Mouse (Mus musculus) stomach, embryonic 16.5 days (tissue): ENCODE measurements at regions not wholly inside any gene's neighbourhood (a gene's known extent, or its start where the extent isn't known, plus 50 kb on each side); places are given as distances from the start of the nearest gene placed in this dataset.

Experiments used
- ATAC-seq: fragments of 200-750 bp; cut with Nextera tagmentation; 2 replicates; pipeline ENCODE4 v1.8.0; 2017; ENCODE audit warnings: moderate number of reproducible peaks, moderate TSS enrichment; ENCODE audit not compliant: insufficient read depth, low FRiP score
- H3K27ac ChIP-seq: fragments of 300-500 bp; sonication (generic); 2 replicates; pipeline ENCODE4 v1.5.1; 2014; ENCODE audit warnings: low read length
- H3K27me3 ChIP-seq: fragments of 300-500 bp; sonication (generic); 2 replicates; pipeline ENCODE4 v1.6.1; 2014; ENCODE audit warnings: low read length, control low read depth, mixed read lengths; ENCODE audit not compliant: control insufficient read depth, insufficient read depth
- H3K36me3 ChIP-seq: fragments of 300-500 bp; sonication (generic); 2 replicates; pipeline ENCODE4 v1.6.1; 2014; ENCODE audit warnings: low read length; ENCODE audit not compliant: control insufficient read depth, insufficient read depth
- H3K4me1 ChIP-seq: fragments of 300-500 bp; sonication (generic); 2 replicates; pipeline ENCODE4 v1.6.1; 2014; ENCODE audit warnings: low read length, control low read depth, mixed read lengths; ENCODE audit not compliant: control insufficient read depth, insufficient read depth
- H3K4me2 ChIP-seq: fragments of 300-500 bp; sonication (generic); 2 replicates; pipeline ENCODE4 v1.6.1; 2014; ENCODE audit warnings: low read depth, low read length, mixed read lengths
- H3K4me3 ChIP-seq: fragments of 300-500 bp; sonication (generic); replicated peaks from 2 replicates; pipeline ENCODE4 v1.5.1; 2014; ENCODE audit warnings: mild to moderate bottlenecking, low read length
- H3K9ac ChIP-seq: fragments of 300-500 bp; sonication (generic); 2 replicates; pipeline ENCODE4 v1.6.1; 2014; ENCODE audit warnings: low read length
- H3K9me3 ChIP-seq: fragments of 300-500 bp; sonication (generic); replicated peaks from 2 replicates; pipeline ENCODE4 v1.6.1; 2016; ENCODE audit warnings: low read length, control low read depth; ENCODE audit not compliant: control insufficient read depth
- WGBS: fragments of 180-500 bp; shearing (Covaris S2); extraction: QIAGEN DNeasy Blood & Tissue Kit; methylation state at CpG from one replicate; pipeline ENCODE4 v1.1.7; 2014; 5-methylcytosine and 5-hydroxymethylcytosine counted together

DNA sequence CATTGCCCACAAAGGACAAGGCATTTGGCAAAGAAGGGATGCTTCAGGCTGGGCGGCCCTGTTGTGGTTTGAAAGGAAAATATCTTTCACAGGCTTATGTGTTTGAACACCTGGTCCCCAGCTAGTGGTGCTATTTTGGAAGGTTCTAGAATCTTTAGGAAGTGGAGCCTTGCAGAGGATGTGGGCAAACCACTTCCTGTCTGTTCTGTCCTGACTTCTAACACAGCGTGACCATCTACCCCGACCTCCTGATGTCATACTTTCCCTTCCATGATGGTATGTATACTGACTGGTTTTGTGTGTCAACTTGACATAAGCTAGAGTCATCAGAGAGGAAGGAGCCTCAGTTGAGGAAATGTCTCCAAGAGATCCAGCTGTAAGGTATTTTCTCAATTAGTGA lies 97.2 kb upstream of the Cops8 start:
- no peak for ATAC-seq
- H3K9ac ChIP-seq: no peak overlapping the region
- no peaks in the 10 kb centered on the region for H3K4me1 ChIP-seq
- no peaks in the 10 kb centered on the region for H3K9me3 ChIP-seq
- no peak overlapping the region for H3K4me3 ChIP-seq
- WGBS: 80% methylated on average over 3 of the region's 3 CpGs
- H3K27ac ChIP-seq: no peak overlapping the region
- no peaks in the 10 kb centered on the region for H3K36me3 ChIP-seq
- no peak overlapping the region for H3K4me2 ChIP-seq
- H3K27me3 ChIP-seq: no peaks in the 10 kb centered on the region

DNA sequence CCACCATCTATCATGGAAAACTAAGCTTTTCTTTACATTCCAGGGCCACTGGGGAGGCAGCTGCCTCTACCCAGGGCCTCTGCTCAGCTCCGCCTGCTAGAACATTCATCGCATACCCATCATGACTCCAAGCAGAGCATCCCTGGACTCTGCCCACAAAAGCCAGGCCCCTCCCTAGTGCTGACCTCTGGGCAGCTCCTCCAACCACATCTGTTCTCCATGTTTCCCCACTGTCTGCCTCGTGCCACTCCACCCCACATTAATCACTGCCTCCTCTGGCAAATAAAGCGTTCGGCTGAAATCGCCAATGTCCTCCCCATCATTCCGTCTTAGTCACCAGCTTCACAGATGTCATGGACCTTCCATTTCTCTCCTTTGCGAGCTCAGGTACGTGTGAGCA lies 96.2 kb upstream of the Cops8 start:
- 52% methylated on average over 9 of the region's 9 CpGs for WGBS
- ATAC-seq: no peak

DNA sequence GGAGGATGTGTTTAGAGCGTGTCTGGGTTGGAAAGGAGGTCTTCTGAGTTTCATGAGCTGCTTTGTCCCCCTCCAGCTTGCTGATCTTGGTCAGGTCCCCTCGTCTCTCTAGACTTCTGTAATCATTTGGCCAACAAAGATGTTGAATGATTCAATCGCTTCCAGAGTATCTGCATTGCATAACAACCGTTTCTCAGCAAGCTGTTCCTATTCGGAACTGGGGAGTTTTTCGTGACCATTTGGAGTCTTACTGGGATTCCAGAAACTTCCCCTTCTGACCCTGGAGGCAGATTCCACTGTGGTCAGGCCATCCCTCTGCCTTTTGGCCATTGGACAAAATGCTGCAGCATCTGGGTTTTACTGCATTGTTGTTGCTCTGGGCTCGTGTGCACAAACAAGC lies 93.4 kb upstream of the Cops8 start:
- ATAC-seq: no peak
- no peak overlapping the region for H3K4me2 ChIP-seq
- no peaks in the 10 kb centered on the region for H3K36me3 ChIP-seq
- H3K9ac ChIP-seq: no peak overlapping the region
- H3K4me3 ChIP-seq: no peak overlapping the region
- no peaks in the 10 kb centered on the region for H3K9me3 ChIP-seq
- WGBS: 82% methylated on average over 7 of the region's 7 CpGs
- no peaks in the 10 kb centered on the region for H3K27me3 ChIP-seq
- H3K4me1 ChIP-seq: peaks cover 3% of the 10 kb centered on the region; the same call in 1 of the 2 replicates
- H3K27ac ChIP-seq: no peak overlapping the region

More for the DNA sequence above, 96.2 kb upstream of the Cops8 start:
- Histone ChIP-seq H3K27me3 (no peaks in the 10 kb centered on the region), H3K9ac (no peak overlapping the region), H3K4me1 (no peaks in the 10 kb centered on the region), H3K9me3 (no peaks in the 10 kb centered on the region), H3K4me3 (no peak overlapping the region), H3K36me3 (no peaks in the 10 kb centered on the region), H3K27ac (no peak overlapping the region), H3K4me2 (no peak overlapping the region)

DNA sequence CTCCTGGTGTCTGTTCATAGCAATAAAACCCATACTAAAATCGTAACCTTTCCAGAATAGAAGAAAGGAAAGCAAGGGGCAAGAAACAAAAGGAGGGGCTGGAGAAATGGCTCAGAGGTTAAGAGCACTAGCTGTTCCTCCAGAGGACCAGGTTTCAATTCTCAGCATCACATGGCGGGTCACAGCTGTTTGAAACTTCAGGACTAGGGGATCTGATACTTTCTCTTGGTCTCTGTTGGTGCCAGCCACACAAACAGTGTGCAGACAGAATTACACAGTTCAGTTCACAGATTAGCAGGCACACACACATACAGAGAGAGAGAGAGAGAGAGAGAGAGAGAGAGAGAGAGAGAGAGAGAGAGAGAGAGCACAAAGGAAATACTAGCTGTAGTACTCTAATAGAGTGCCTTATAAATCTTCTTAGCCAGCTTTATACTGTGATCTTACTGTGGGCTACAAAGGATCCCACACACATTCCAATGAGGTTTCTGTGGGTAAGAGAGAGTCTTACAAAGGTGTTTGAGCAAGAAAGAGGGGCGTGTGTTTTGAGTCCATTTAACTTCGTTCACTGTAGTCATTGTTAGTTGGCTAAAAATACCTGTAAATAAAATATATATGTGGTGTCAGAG lies 89.2 kb upstream of the Cops8 start:
- ATAC-seq: no peak
- H3K36me3 ChIP-seq: no peaks in the 10 kb centered on the region
- no peak overlapping the region for H3K4me3 ChIP-seq
- 70% methylated on average over 4 of the region's 4 CpGs for WGBS
- H3K4me2 ChIP-seq: no peak overlapping the region
- H3K27me3 ChIP-seq: no peaks in the 10 kb centered on the region
- H3K9me3 ChIP-seq: no peaks in the 10 kb centered on the region
- no peak overlapping the region for H3K27ac ChIP-seq
- no peak overlapping the region for H3K9ac ChIP-seq
- peaks cover 5% of the 10 kb centered on the region; the same call in 1 of the 2 replicates for H3K4me1 ChIP-seq

DNA sequence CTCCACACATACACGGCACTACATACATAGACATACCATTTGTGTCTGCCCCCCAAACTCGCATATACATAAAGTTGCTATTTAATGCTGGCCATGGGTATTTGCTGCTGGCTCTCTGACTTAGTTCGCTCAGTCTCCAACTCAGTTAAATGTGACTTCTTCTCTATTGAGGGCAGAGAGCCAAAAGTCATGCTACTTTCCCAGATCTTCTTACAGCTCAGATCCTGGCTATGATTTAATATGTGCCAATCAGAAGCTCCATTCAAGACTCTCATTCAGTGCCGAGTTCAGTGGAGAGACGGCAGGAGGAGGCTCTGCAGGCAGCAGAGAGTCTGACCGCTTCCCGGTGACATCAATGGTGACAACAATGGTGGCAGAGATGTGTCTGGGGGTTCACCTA lies 88.6 kb upstream of the Cops8 start:
- Histone ChIP-seq H3K27ac (no peak overlapping the region), H3K9ac (no peak overlapping the region), H3K9me3 (no peaks in the 10 kb centered on the region), H3K36me3 (no peaks in the 10 kb centered on the region), H3K4me3 (no peak overlapping the region), H3K4me1 (peaks cover 11% of the 10 kb centered on the region; the same call in 1 of the 2 replicates), H3K27me3 (no peaks in the 10 kb centered on the region), H3K4me2 (no peak overlapping the region)
- WGBS: 74% methylated on average over 7 of the region's 7 CpGs
- no peak for ATAC-seq

DNA sequence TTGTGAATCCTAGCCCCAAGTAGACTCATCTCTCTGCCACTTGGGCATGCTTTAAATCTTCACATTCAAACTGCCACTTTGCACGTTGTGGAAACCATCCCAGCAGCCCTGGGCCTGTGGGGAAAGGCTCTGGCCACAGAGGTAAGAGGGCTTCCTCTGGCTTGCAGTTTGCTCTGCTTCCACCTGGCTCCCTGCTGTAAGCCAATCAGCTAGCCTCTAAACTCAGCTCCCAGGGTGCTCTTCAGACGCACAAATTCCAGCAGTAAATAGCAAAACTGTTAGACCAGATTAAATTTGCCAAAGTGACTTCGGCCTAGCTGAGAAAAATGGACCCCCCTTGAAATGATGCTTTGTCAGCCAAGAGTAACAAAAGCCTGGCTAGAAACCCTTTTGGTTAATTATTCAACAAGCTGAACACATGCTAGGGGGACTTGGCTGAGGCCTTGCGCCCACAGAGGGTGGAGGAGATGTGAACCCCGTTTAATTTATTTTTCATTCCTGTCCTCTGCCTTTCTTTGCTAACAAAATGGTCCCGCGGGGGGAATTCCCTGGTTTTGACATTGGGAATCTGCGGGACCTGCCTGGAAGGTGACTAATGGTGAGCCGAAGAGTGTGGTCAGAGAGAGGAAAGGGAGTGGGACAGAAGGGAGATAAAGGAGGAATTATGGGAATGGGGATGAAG lies 84.1 kb upstream of the Cops8 start:
- H3K27me3 ChIP-seq: no peaks in the 10 kb centered on the region
- peaks cover 35% of the 10 kb centered on the region for H3K4me1 ChIP-seq
- no peak overlapping the region for H3K9ac ChIP-seq
- 0 out of 2 replicates have a peak overlapping the region, but pooled peaks have one; percentile 0 for H3K4me2 ChIP-seq
- no peaks in the 10 kb centered on the region for H3K36me3 ChIP-seq
- H3K9me3 ChIP-seq: no peaks in the 10 kb centered on the region
- WGBS: 46% methylated on average over 9 of the region's 9 CpGs
- no peak for ATAC-seq
- no peak overlapping the region for H3K4me3 ChIP-seq
- H3K27ac ChIP-seq: peak overlapping the region; percentile 80

DNA sequence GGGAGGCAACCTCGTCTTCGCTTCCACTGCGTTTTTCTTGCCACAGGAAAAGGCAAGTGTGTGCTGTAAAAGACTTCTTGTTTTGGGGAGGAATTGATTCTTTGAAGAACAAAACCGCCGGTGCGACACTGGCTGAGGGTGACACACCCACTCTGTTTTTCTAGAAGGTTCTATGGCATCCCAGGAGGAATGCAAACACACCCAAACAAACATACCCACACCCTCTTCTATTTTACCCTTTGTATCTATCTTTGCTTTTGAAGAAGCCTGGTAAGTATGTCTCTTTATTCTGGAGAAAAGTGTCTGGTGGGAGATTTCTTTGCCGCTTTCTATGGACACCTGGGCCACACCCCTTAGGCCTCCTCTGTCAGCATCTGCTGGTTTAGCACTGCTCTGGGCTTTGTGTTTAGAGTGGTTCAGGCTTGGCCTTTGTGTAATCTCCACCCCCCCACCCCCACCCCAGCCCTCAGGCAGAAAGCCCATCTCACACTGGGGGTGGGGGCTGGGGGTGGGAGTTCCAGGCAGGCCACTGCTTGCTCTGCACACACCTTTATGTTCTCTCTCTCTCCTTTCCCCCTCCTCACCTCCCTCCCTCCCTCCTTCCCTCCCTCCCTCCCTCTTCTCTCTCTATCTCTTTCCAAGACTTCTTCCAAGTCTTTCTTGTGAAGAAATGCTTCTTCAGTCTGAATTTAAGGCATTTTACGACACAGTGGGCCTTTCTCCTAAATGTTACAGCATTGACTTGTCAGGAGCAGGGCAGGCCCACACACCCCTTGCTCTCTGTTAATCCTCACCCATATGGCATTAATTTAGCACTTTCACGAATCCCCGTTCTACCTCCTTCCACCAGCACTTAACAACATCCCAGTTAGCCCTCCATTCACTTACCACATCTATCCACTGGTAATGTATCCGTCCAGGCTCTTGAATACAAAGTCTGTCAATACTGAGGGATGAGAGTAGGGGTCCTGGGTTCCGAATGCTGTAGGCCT lies 83.2 kb upstream of the Cops8 start:
- H3K27me3 ChIP-seq: no peaks in the 10 kb centered on the region
- H3K4me1 ChIP-seq: peaks cover 38% of the 10 kb centered on the region
- no peak overlapping the region for H3K9ac ChIP-seq
- H3K36me3 ChIP-seq: no peaks in the 10 kb centered on the region
- ATAC-seq: 0 out of 2 replicates have a peak, but pooled peaks have one; percentile 34
- H3K4me2 ChIP-seq: 0 out of 2 replicates have a peak overlapping the region, but pooled peaks have one; percentile 0
- peak overlapping the region; percentile 80 for H3K27ac ChIP-seq
- no peak overlapping the region for H3K4me3 ChIP-seq
- 59% methylated on average over 12 of the region's 12 CpGs for WGBS
- no peaks in the 10 kb centered on the region for H3K9me3 ChIP-seq

DNA sequence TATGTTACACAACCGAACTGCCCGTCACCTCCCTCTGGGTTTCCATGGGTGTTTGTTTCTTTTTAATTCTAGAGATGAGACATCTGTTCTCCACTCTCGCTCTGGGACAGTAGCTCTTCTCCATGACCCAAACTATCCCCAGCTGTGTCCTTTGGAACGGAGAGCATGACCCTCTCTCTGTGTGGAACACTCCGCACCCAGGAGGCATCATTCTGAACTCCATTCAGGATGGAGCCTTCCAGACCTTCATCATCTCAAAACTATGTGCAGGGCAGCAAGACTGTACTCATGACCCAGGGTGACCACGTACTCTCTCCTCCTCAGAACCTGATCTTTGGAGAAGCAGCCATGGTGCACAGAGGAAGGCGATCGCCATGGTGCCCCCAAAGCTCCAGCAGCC lies 80.5 kb upstream of the Cops8 start:
- Histone ChIP-seq H3K4me2 (no peak overlapping the region), H3K36me3 (no peaks in the 10 kb centered on the region), H3K27ac (peak overlapping the region; percentile 83), H3K4me1 (peaks cover 41% of the 10 kb centered on the region), H3K4me3 (no peak overlapping the region), H3K9ac (no peak overlapping the region), H3K9me3 (no peaks in the 10 kb centered on the region), H3K27me3 (no peaks in the 10 kb centered on the region)
- WGBS: 67% methylated on average over 8 of the region's 8 CpGs
- no peak for ATAC-seq
